Mouse (Mus musculus) liver, embryonic 14.5 days (tissue): ENCODE measurements at regions not wholly inside any gene's neighbourhood (a gene's known extent, or its start where the extent isn't known, plus 50 kb on each side); places are given as distances from the start of the nearest gene placed in this dataset.

Source experiments
- CTCF ChIP-seq: IDR thresholded peaks from 2 replicates; pipeline ENCODE4 v1.5.1; 2016; ENCODE audit warnings: antibody characterized with exemption, low read depth, control low read depth
- EP300 ChIP-seq: IDR thresholded peaks from 2 replicates; pipeline ENCODE4 v1.6.1; 2016; ENCODE audit warnings: antibody characterized with exemption, low read depth

- TF ChIP-seq CTCF, result no peak
- no peak for TF ChIP-seq EP300
Measured at GRCm38 (mm10) chr5:29030525-29030924, 165.3 kb upstream of the Rnf32 start.
